Mouse (Mus musculus): ENCODE measurements around the gene Hectd1. TPM values are rescaled to one million over a fixed set of nuclear protein-coding genes. Genes with fewer than 3 reads are reported as not detected.

Hectd1 gene
- polyA plus RNA-seq, 1 experiment from 2014 or later = 48.3 TPM

DNA sequence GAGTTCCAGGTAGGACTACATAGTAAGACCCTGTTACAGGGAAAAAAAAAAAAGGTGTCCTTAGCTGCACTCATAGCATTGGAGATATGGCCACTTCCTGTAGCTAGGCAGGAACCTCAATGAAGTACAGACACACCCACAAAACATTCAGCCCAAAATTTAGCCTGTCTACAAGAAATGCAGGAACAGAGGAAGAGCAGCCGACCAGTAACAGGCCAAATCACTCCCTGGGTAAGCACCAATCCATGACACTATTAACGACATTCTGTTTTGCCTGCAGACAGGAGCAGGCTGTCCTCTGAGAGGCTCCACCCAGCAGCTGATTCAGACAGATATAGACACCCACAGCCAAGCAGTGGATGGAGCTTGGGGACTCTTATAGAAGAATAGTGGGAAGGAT, 8.1 kb downstream of the Hectd1 start:
- 60% methylated on average over 2 of the region's 2 CpGs for WGBS
- no peak for ATAC-seq (ENCODE audit: insufficient number of reproducible peaks, insufficient read depth, low FRiP score, low TSS enrichment, low read depth)
- H3K4me2 ChIP-seq = no peak overlapping the region
- H3K36me3 ChIP-seq = peaks cover 19% of the 10 kb centered on the region
- no peaks in the 10 kb centered on the region for H3K27me3 ChIP-seq
- H3K4me3 ChIP-seq = no peak overlapping the region
- H3K9ac ChIP-seq = no peak overlapping the region
- no peaks in the 10 kb centered on the region for H3K9me3 ChIP-seq
- no peak overlapping the region for H3K27ac ChIP-seq
- H3K4me1 ChIP-seq = peaks cover 6% of the 10 kb centered on the region

DNA sequence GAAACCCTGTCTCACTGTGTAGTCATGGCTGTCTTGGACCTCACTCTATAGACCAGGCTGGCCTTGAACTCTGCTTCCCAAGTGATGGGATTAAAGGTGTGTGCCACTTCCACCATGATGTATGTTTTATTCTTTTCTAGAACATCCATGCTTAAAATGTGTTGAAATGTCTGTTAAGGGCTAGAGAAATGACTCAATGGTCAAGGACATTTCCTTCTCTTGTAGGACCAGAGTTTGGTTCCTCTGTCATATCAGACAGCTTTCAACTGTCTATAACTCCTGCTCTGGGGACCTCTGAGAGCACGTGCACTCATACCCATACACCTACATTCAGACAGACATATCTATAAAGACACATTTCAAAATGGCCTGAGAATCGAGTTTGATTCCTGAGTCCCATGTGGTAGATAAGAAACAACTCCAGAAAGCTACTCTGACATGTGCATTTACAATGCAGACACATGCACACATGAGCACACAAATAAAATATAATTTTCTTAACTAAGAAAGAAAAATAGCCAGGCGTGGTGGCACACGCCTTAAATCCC, 9.3 kb downstream of the Hectd1 start:
- WGBS = 86% methylated on average over 4 of the region's 4 CpGs
- Histone ChIP-seq H3K9me3 (no peaks in the 10 kb centered on the region), H3K4me1 (peaks cover 6% of the 10 kb centered on the region), H3K36me3 (peaks cover 14% of the 10 kb centered on the region), H3K27me3 (no peaks in the 10 kb centered on the region), H3K4me3 (no peak overlapping the region), H3K4me2 (no peak overlapping the region), H3K9ac (no peak overlapping the region), H3K27ac (no peak overlapping the region)
- no peak for ATAC-seq (ENCODE audit: insufficient number of reproducible peaks, insufficient read depth, low FRiP score, low TSS enrichment, low read depth)

DNA sequence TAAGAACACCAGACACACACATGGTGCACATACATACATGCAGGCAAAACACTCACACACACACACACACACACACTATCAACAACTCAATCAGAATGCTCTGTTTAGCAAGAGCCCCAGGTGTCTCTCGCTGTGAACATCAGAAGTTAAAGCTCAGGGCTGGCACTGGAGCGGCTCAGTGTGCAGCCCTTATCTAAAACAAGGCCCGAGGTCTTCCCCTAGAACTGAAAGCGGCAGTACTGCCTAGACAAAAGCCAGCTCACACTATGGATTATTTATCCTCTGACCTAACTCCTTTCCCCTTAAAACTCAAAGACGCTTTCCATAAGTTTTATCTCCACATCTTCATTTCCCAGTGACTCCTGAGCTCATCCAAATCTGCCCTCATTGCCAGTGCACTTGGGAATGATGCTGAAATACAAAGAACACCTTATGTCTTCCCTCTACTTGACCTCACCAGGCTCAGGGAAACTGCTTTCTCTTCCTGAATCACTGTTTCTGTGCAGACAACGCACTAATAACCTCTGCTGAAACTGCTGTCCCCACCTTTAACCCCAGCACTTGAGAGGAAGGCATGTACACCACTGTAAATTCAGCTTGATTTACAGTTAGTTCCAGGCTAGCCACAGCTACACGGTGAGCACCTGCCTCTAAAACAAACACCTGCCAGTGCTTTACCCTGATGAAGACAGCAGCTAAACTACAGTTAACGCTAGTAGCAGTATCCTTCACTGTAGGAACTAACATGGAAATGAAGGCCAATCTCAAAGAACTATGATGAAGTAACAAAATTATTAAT, 11.3 kb downstream of the Hectd1 start:
- Histone ChIP-seq H3K4me3 (no peak overlapping the region), H3K4me1 (peaks cover 6% of the 10 kb centered on the region), H3K9me3 (no peaks in the 10 kb centered on the region), H3K36me3 (peaks cover 9% of the 10 kb centered on the region), H3K27me3 (no peaks in the 10 kb centered on the region), H3K4me2 (no peak overlapping the region), H3K27ac (no peak overlapping the region), H3K9ac (no peak overlapping the region)
- ATAC-seq (ENCODE audit: insufficient number of reproducible peaks, insufficient read depth, low FRiP score, low TSS enrichment, low read depth) = no peak
- WGBS = 80% methylated on average over 8 of the region's 8 CpGs

DNA sequence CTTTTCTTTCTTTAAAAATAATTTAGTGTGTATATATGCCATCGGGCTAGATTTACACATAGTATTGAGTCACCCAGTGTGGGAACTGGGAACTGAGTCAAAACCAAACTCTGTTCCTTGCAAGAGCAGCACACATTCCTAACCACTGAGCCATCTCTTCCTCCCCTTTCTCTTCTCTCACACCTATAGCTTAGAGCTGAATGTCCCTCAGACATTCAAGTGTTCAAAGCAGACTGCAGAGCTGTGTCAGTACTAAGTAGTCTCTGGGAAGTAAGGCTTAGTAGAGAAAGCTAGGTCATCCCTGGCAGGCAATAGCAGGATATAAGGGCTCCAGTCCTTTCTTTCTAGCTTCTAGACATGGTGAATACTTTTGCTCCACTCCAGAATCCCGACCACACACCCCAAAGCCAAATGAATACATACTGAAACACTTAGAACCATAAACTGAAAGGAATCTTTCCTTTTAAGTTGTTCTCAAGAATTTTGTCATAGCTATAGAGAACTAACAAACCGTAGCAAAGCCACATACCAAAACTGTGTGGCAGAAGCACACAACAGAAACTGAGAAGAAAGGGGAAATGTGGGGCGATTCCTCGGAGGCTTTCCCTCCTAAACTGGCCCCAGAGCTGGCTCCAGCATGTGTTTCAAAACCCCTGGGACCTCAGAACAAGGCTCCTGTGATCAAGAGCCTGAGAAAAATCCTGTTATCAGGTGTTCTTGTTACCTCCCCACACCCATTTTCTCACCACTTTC, 17.8 kb downstream of the Hectd1 start:
- Histone ChIP-seq H3K4me3 (no peak overlapping the region), H3K27ac (peak overlapping the region; percentile 55; the same call in 1 of the 2 replicates), H3K4me1 (peaks cover 11% of the 10 kb centered on the region), H3K9me3 (no peaks in the 10 kb centered on the region), H3K27me3 (no peaks in the 10 kb centered on the region), H3K9ac (no peak overlapping the region), H3K36me3 (peaks cover 23% of the 10 kb centered on the region), H3K4me2 (no peak overlapping the region)
- 48% methylated on average over 5 of the region's 5 CpGs for WGBS
- no peak for ATAC-seq (ENCODE audit: insufficient number of reproducible peaks, insufficient read depth, low FRiP score, low TSS enrichment, low read depth)

DNA sequence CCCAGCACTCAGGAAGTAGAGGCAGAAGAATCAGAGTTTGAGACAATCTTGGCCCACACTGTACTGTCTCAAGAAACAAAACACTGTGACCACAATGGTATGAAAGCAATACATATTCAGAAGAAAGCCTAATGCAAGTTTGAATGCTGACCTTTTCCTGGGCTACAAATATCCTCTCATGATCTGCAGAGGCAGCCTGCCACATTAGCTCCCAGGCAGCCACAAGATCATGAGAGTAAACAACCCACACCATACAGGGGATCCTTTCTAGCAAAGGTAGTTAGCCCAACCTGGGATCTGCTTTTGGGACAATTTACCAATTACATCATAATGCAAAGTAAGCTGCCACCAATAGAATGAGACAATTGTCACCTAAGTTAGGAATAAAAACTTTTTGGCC, 18.8 kb downstream of the Hectd1 start:
- no peak overlapping the region for H3K4me2 ChIP-seq
- ATAC-seq (ENCODE audit: insufficient number of reproducible peaks, insufficient read depth, low FRiP score, low TSS enrichment, low read depth) = no peak
- peaks cover 26% of the 10 kb centered on the region for H3K36me3 ChIP-seq
- no peaks in the 10 kb centered on the region for H3K27me3 ChIP-seq
- H3K4me3 ChIP-seq = no peak overlapping the region
- H3K9me3 ChIP-seq = no peaks in the 10 kb centered on the region
- H3K9ac ChIP-seq = no peak overlapping the region
- peaks cover 11% of the 10 kb centered on the region for H3K4me1 ChIP-seq
- no peak overlapping the region for H3K27ac ChIP-seq

DNA sequence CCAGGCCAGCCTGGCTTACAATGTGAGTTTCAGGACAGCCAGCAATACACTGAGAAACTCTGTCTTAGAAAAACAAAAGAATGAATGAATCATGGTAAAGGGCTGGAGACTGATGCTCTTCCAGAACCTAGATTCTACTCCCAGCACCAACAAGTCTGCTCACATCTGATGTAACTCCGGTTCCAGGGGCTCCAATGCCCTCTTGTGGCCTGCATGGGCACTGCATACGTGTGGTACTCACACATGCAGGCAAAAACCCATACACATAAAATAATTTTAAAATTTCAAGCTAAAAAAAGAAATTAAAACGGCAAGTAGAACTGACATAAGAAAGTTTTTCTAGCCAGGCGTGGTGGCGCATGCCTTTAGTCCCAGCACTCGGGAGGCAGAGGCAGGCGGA, 44.5 kb downstream of the Hectd1 start:
- H3K4me2 ChIP-seq = no peak overlapping the region
- no peak overlapping the region for H3K9ac ChIP-seq
- no peaks in the 10 kb centered on the region for H3K4me1 ChIP-seq
- peaks cover 83% of the 10 kb centered on the region for H3K36me3 ChIP-seq
- no peak overlapping the region for H3K27ac ChIP-seq
- no peak overlapping the region for H3K4me3 ChIP-seq
- H3K27me3 ChIP-seq = no peaks in the 10 kb centered on the region
- ATAC-seq (ENCODE audit: insufficient number of reproducible peaks, insufficient read depth, low FRiP score, low TSS enrichment, low read depth) = no peak
- no peaks in the 10 kb centered on the region for H3K9me3 ChIP-seq
- 89% methylated on average over 7 of the region's 7 CpGs for WGBS

DNA sequence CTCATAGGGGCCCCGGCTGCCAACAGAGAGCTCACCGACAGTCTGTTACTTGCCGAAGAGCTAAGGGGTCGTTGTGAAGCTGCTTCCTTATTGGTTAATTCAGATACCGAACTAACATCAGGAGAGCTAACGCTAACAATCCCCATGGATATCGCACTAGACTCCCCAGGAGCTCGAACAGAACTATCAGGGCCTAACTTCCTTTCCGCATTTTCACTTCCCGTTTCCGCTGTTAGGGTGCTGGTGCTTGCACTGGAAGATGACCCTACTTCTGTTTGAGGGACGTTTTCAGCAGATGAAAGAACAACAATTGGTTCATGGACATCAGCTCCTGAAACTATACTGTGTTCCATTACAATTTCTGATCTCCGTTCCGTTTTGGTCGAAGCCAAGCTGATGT, 60.6 kb downstream of the Hectd1 start:
- Histone ChIP-seq H3K9ac (no peak overlapping the region), H3K4me1 (no peaks in the 10 kb centered on the region), H3K36me3 (peaks cover 58% of the 10 kb centered on the region), H3K9me3 (no peaks in the 10 kb centered on the region), H3K27me3 (no peaks in the 10 kb centered on the region), H3K27ac (no peak overlapping the region), H3K4me3 (no peak overlapping the region), H3K4me2 (no peak overlapping the region)
- no peak for ATAC-seq (ENCODE audit: insufficient number of reproducible peaks, insufficient read depth, low FRiP score, low TSS enrichment, low read depth)
- WGBS = 94% methylated on average over 15 of the region's 15 CpGs

DNA sequence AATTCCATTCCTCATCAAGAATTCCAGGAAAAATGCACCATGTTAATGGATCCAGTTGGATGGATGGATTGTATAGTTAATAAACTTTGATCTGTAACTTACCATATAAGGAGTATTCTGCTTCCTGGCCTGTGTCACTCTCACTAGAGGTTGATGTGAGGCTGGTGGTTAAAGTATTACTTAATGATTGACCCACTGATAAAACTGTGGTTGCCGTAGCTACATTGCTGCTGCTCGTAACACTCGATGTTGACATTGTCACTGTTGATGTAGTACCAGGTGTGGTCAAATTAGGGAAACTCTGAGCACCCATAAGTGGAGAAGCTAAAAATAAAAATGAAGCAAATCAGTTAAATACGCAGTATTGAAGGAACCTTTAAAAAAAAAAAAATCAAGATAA, 61.9 kb downstream of the Hectd1 start:
- Histone ChIP-seq H3K4me3 (no peak overlapping the region), H3K27me3 (no peaks in the 10 kb centered on the region), H3K9me3 (no peaks in the 10 kb centered on the region), H3K27ac (no peak overlapping the region), H3K9ac (no peak overlapping the region), H3K4me2 (no peak overlapping the region), H3K36me3 (peaks cover 62% of the 10 kb centered on the region), H3K4me1 (no peaks in the 10 kb centered on the region)
- no peak for ATAC-seq (ENCODE audit: insufficient number of reproducible peaks, insufficient read depth, low FRiP score, low TSS enrichment, low read depth)
- 94% methylated on average over 4 of the region's 4 CpGs for WGBS

DNA sequence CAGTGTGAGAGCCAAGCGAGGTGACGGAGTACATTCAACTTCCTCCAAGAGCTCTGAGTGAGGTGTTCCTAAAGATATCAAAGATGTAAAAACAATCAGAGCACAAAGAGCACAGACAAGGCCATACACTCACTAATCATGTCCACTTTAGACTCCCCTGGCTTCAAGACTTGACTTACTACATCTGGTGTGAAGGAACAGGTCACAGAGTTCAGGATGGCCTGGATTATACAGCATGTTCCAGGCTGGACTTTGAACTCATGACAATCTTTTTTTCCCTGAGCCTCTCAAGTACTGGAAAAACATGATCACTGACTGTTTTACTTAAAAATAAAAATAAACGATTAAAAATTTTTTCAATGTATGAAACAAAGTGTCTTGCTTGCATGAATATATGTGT, 70.0 kb downstream of the Hectd1 start:
- H3K4me2 ChIP-seq = no peak overlapping the region
- no peaks in the 10 kb centered on the region for H3K9me3 ChIP-seq
- ATAC-seq (ENCODE audit: insufficient number of reproducible peaks, insufficient read depth, low FRiP score, low TSS enrichment, low read depth) = no peak
- no peak overlapping the region for H3K9ac ChIP-seq
- H3K4me1 ChIP-seq = no peaks in the 10 kb centered on the region
- H3K36me3 ChIP-seq = peaks cover 82% of the 10 kb centered on the region
- no peak overlapping the region for H3K4me3 ChIP-seq
- no peaks in the 10 kb centered on the region for H3K27me3 ChIP-seq
- H3K27ac ChIP-seq = no peak overlapping the region
- 96% methylated on average over 3 of the region's 3 CpGs for WGBS

DNA sequence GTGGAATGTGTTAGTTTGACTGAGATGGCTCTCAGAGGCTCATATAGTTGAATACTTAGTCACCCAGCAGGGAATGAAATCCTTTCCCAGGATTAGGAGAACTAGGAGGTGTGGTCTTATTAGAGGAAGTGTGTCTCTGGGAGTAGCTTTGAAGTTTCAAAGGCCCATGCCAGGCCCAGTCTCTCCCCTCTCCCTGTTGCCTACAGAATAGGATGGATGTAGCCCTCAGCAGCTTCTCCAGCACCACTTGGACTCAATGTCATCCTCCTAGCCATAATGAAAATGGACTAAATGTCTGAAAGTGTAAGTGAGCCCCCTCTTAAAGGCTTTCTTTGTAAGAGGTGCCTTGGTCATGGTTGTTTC, 72.8 kb downstream of the Hectd1 start:
- no peaks in the 10 kb centered on the region for H3K27me3 ChIP-seq
- peaks cover 80% of the 10 kb centered on the region for H3K36me3 ChIP-seq
- no peak overlapping the region for H3K27ac ChIP-seq
- ATAC-seq (ENCODE audit: insufficient number of reproducible peaks, insufficient read depth, low FRiP score, low TSS enrichment, low read depth) = no peak
- H3K9me3 ChIP-seq = no peaks in the 10 kb centered on the region
- no peaks in the 10 kb centered on the region for H3K4me1 ChIP-seq
- no peak overlapping the region for H3K4me2 ChIP-seq
- no peak overlapping the region for H3K4me3 ChIP-seq
- no peak overlapping the region for H3K9ac ChIP-seq

DNA sequence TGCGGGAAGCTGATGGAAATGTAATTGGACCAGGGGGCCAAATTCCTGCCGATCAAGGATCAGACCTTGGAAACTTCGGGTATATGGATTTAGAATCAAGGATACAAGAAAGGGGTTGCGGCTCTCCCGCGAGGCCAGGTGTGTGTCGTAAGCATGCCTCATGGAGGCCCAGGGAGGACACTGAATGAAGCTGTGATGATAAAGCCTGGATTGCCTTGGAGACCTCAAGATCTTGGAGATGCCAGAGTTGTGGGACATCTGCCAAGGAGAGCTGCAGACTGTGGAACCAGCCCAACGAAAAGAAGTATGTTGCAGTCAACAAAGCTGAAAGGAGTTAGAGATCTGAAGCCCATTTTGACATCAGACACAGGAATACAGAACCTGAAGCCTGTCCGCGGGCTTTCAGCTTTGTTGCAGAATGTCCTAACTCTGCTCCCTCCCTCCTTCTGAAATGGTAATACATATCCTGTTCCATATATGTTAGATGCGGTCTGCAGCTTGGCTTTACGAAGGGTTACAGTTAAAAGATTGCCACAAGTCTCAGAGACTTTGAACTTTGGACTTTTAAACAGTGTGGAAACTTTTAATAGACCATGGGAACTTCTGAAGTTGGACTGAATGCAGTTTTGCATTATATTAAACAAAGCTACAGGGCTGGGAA, 73.3 kb downstream of the Hectd1 start:
- no peak overlapping the region for H3K9ac ChIP-seq
- no peaks in the 10 kb centered on the region for H3K9me3 ChIP-seq
- 95% methylated on average over 12 of the region's 12 CpGs for WGBS
- H3K4me3 ChIP-seq = no peak overlapping the region
- H3K4me1 ChIP-seq = no peaks in the 10 kb centered on the region
- ATAC-seq (ENCODE audit: insufficient number of reproducible peaks, insufficient read depth, low FRiP score, low TSS enrichment, low read depth) = no peak
- peaks cover 83% of the 10 kb centered on the region for H3K36me3 ChIP-seq
- no peaks in the 10 kb centered on the region for H3K27me3 ChIP-seq
- no peak overlapping the region for H3K27ac ChIP-seq
- no peak overlapping the region for H3K4me2 ChIP-seq

Measured in embryonic facial prominence, embryonic 13.5 days (tissue).